Mouse (Mus musculus): ENCODE results near the gene Fbxl22. TPM values are rescaled to one million over a fixed set of nuclear protein-coding genes. Genes with fewer than 3 reads are reported as not detected.

The Fbxl22 gene
- polyA plus RNA-seq, 1 experiment from 2014 or later, result 14.1 TPM

DNA sequence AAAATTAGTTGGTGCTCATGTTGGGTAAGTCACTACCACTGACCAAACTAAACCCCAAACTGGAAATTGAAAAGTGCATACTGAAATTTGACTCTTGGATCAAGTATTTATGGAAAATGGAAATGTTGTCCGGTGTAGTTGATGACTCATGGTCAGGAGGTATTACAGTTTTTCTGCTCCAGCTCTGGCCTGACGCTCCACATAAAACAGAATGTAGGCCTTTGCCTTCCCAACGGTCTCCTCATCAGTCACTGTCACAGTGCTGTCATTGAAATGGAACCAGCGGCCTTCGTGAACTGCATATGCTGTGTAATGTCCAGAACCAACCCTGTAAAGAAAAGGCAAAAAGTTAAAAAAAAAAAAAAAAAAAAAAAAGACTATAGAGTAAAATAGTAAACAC is 3.9 kb upstream of the Fbxl22 start:
- Histone ChIP-seq H3K9me3 (ENCODE audit: control insufficient read depth, low read length) (no peaks in the 10 kb centered on the region), H3K36me3 (ENCODE audit: control insufficient read depth, insufficient read depth, low read length) (peaks cover 18% of the 10 kb centered on the region), H3K4me2 (ENCODE audit: low read depth, low read length) (no peak overlapping the region), H3K4me3 (ENCODE audit: low read length) (no peak overlapping the region), H3K27ac (ENCODE audit: low read length) (no peak overlapping the region), H3K4me1 (ENCODE audit: control insufficient read depth, insufficient read depth, low read length) (peaks cover 16% of the 10 kb centered on the region), H3K9ac (ENCODE audit: low read depth, low read length) (no peak overlapping the region), H3K27me3 (replicated peaks; ENCODE audit: control insufficient read depth, insufficient read depth, low read length) (no peaks in the 10 kb centered on the region)
- WGBS, result 86% methylated on average over 5 of the region's 5 CpGs
- no peak for ATAC-seq

DNA sequence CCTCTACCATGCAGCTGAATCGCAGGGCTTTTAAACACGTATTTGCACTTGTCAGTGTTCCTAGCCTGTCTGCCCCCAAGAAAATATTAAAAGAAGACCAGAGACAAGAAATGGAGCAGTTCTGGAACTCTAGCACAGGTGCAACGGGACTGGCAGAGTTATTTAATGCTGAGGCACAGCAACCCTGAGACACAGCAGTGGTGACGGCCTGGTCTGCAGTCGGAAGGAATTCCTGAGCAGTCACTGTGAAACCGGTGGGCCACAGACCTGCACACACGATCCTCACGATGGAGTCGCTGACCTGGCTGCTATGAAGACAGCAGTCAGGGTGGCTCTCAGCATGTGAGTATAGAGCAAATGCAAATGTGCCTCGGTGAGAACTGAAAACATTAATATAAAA is 3.4 kb upstream of the Fbxl22 start:
- Histone ChIP-seq H3K4me1 (ENCODE audit: control insufficient read depth, insufficient read depth, low read length) (peaks cover 21% of the 10 kb centered on the region), H3K9ac (ENCODE audit: low read depth, low read length) (no peak overlapping the region), H3K27ac (ENCODE audit: low read length) (no peak overlapping the region), H3K27me3 (replicated peaks; ENCODE audit: control insufficient read depth, insufficient read depth, low read length) (no peaks in the 10 kb centered on the region), H3K9me3 (ENCODE audit: control insufficient read depth, low read length) (no peaks in the 10 kb centered on the region), H3K4me2 (ENCODE audit: low read depth, low read length) (no peak overlapping the region), H3K4me3 (ENCODE audit: low read length) (no peak overlapping the region), H3K36me3 (ENCODE audit: control insufficient read depth, insufficient read depth, low read length) (peaks cover 18% of the 10 kb centered on the region)
- 92% methylated on average over 10 of the region's 10 CpGs for WGBS
- ATAC-seq, result no peak

DNA sequence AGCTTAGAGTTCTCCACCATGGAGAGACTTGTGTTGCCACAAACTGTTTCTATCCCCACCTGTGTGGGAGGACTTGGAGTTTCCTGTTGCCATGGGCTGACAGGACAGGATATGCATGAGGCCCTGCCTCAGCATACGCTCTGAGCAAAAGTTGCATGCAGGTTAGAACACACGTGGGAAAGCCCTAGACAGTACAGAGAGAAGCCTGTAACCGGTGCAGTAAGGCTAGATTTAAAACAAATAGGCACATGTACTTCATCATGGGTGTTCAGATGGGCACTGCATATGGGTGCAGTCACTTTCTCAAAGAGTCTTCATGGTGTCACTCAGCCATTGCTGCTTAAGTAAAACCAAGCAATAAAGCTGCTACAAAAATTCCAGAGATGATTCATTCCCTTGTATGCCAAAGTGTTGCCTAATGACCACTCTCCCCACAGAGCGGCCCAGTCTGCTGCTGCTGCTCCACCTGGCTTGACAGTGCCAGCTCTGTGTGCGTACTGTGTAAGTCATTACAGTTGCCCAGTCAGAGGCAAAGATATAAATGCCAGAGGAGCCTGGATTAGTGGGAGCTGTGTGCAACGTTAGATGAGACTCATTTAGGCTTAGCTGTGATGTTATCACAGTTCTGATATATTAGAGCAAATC is 2.0 kb upstream of the Fbxl22 start:
- peaks cover 16% of the 10 kb centered on the region for H3K36me3 ChIP-seq (ENCODE audit: control insufficient read depth, insufficient read depth, low read length)
- H3K4me1 ChIP-seq (ENCODE audit: control insufficient read depth, insufficient read depth, low read length), result peaks cover 24% of the 10 kb centered on the region
- no peak overlapping the region for H3K27ac ChIP-seq (ENCODE audit: low read length)
- no peaks in the 10 kb centered on the region for H3K9me3 ChIP-seq (ENCODE audit: control insufficient read depth, low read length)
- H3K9ac ChIP-seq (ENCODE audit: low read depth, low read length), result no peak overlapping the region
- no peak for ATAC-seq
- no peak overlapping the region for H3K4me3 ChIP-seq (ENCODE audit: low read length)
- H3K4me2 ChIP-seq (ENCODE audit: low read depth, low read length), result no peak overlapping the region
- no peaks in the 10 kb centered on the region for H3K27me3 ChIP-seq (replicated peaks; ENCODE audit: control insufficient read depth, insufficient read depth, low read length)
- WGBS, result 79% methylated on average over 6 of the region's 6 CpGs

DNA sequence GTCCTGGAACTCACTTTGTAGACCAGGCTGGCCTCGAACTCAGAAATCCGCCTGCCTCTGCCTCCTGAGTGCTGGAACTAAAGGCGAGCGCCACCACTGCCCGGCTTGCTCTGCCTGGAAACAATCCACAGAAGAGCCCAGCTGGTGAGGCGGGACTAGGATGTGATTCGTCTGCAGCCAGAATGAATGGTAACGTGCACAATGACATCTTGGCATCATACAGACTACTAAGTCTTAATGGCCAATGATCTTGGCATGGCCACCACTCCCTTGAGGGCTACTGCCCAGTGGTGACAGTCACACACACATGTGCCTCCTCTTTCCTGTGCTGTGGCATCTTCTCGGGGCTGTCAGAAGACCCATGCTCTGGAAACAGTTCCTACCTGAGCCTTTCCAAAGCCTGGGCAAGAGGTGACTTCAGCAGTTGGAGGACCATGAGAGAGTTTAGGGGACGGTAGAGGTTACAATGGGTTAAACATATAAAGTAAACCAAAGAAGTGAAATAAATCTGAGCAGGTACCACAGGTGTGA is 1.4 kb upstream of the Fbxl22 start:
- H3K4me3 ChIP-seq (ENCODE audit: low read length), result no peak overlapping the region
- no peak for ATAC-seq
- H3K9ac ChIP-seq (ENCODE audit: low read depth, low read length), result no peak overlapping the region
- no peak overlapping the region for H3K4me2 ChIP-seq (ENCODE audit: low read depth, low read length)
- no peak overlapping the region for H3K27ac ChIP-seq (ENCODE audit: low read length)
- peaks cover 16% of the 10 kb centered on the region for H3K36me3 ChIP-seq (ENCODE audit: control insufficient read depth, insufficient read depth, low read length)
- WGBS, result 87% methylated on average over 9 of the region's 10 CpGs
- H3K9me3 ChIP-seq (ENCODE audit: control insufficient read depth, low read length), result no peaks in the 10 kb centered on the region
- H3K27me3 ChIP-seq (replicated peaks; ENCODE audit: control insufficient read depth, insufficient read depth, low read length), result no peaks in the 10 kb centered on the region
- H3K4me1 ChIP-seq (ENCODE audit: control insufficient read depth, insufficient read depth, low read length), result peaks cover 27% of the 10 kb centered on the region

DNA sequence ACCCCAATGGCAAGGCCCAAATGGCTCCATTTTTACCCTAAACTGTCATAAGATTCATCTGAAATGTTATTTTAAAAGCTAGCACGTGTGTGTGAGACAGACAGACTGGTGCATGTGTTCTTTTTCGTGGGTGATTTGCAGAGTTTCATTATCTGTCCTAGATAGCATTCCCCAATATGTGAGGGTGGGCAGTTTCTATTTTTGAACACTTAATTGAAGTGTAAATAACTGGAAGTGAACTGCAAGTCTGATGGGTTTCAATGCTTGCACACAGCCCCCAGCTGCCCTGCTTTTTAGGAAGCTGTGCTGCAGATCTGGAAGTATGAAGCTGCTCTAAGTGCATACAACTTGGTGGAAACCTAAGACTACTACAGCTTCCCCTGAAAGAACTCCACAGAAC is 722 bp upstream of the Fbxl22 start:
- Histone ChIP-seq H3K9me3 (ENCODE audit: control insufficient read depth, low read length) (no peaks in the 10 kb centered on the region), H3K4me1 (ENCODE audit: control insufficient read depth, insufficient read depth, low read length) (peaks cover 33% of the 10 kb centered on the region), H3K4me2 (ENCODE audit: low read depth, low read length) (no peak overlapping the region), H3K27ac (ENCODE audit: low read length) (peak overlapping the region; percentile 98), H3K9ac (ENCODE audit: low read depth, low read length) (no peak overlapping the region), H3K36me3 (ENCODE audit: control insufficient read depth, insufficient read depth, low read length) (peaks cover 16% of the 10 kb centered on the region), H3K27me3 (replicated peaks; ENCODE audit: control insufficient read depth, insufficient read depth, low read length) (no peaks in the 10 kb centered on the region), H3K4me3 (ENCODE audit: low read length) (no peak overlapping the region)
- WGBS, result 41% methylated on average over 2 of the region's 2 CpGs
- ATAC-seq, result no peak

DNA sequence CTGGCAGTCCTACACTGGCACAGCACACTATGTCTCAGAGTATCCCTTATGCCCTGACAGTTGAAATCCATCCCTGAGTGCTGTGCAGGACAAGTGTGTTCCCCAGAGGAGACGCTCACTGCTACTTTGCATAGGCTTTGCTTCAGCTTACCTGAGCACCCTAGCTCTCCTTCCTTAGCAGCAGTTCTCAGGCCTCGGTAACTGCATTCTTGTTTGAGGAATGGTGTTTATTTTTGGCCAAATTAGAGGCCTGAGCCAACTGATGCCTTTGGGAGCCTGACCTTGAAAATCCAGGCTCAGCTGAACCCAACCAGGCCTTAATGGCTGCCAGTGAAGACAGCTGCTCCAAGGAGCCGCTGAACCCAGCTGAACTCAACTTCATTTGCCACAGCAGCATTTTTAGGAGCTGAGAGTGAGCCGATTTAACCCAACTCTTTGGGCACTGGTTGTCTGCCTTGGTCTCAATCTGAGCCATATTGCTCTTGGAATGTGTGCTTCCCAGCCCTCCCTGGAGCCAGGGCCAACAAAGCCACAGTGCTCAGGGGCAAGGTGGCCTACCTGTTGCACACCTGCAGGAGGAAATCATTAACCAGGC is 635 bp downstream of the Fbxl22 start:
- 65% methylated on average over 4 of the region's 4 CpGs for WGBS
- Histone ChIP-seq H3K36me3 (ENCODE audit: control insufficient read depth, insufficient read depth, low read length) (peaks cover 18% of the 10 kb centered on the region), H3K27me3 (replicated peaks; ENCODE audit: control insufficient read depth, insufficient read depth, low read length) (no peaks in the 10 kb centered on the region), H3K4me2 (ENCODE audit: low read depth, low read length) (peak overlapping the region; percentile 91), H3K4me1 (ENCODE audit: control insufficient read depth, insufficient read depth, low read length) (peaks cover 33% of the 10 kb centered on the region), H3K27ac (ENCODE audit: low read length) (peak overlapping the region; percentile 98), H3K4me3 (ENCODE audit: low read length) (peak overlapping the region; percentile 62), H3K9me3 (ENCODE audit: control insufficient read depth, low read length) (no peaks in the 10 kb centered on the region), H3K9ac (ENCODE audit: low read depth, low read length) (peak overlapping the region; percentile 55)
- ATAC-seq, result no peak

DNA sequence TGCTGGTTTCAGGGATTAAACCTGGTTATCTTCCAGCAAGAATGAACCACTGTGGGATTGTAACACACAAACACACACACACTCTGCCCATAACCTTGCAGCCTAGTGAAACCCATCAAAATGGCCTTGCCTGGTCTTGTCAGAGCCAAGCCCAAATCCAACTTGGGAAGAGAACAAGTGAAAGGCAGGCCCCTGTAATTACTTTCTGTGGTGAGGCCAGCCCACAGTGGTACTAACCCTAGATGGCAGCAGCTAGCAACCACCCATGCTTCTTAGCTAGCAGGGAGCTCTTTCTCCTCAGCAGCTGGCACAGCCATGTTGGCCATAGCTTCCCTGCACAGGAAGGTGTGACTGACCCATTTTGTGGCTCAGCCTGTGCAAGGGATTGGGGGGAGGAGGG is 1.2 kb downstream of the Fbxl22 start:
- Histone ChIP-seq H3K4me1 (ENCODE audit: control insufficient read depth, insufficient read depth, low read length) (peaks cover 33% of the 10 kb centered on the region), H3K27me3 (replicated peaks; ENCODE audit: control insufficient read depth, insufficient read depth, low read length) (no peaks in the 10 kb centered on the region), H3K4me3 (ENCODE audit: low read length) (peak overlapping the region; percentile 62), H3K36me3 (ENCODE audit: control insufficient read depth, insufficient read depth, low read length) (peaks cover 18% of the 10 kb centered on the region), H3K9ac (ENCODE audit: low read depth, low read length) (0 out of 2 replicates have a peak overlapping the region, but pooled peaks have one; percentile 55), H3K4me2 (ENCODE audit: low read depth, low read length) (peak overlapping the region; percentile 91), H3K27ac (ENCODE audit: low read length) (peak overlapping the region; percentile 98), H3K9me3 (ENCODE audit: control insufficient read depth, low read length) (no peaks in the 10 kb centered on the region)
- no peak for ATAC-seq

DNA sequence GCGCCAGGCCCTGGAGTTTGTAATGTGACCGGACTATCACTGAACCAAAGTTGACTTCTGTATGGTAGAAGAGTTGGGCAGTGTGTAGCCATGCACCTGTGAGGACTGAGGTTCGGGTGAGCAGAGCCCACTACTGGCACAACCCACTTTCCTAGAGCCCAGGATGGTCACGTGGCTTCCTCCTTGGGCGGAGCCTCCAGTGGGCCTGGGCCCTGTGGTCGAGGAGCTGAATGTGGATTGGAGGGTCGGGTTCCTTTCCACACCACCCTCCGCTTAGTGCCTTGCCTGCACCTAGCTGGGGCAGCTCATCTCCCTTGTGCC is 2.1 kb downstream of the Fbxl22 start:
- peaks cover 33% of the 10 kb centered on the region for H3K4me1 ChIP-seq (ENCODE audit: control insufficient read depth, insufficient read depth, low read length)
- peak overlapping the region; percentile 91 for H3K4me2 ChIP-seq (ENCODE audit: low read depth, low read length)
- peaks cover 19% of the 10 kb centered on the region for H3K36me3 ChIP-seq (ENCODE audit: control insufficient read depth, insufficient read depth, low read length)
- ATAC-seq, result peak; percentile 78
- no peaks in the 10 kb centered on the region for H3K27me3 ChIP-seq (replicated peaks; ENCODE audit: control insufficient read depth, insufficient read depth, low read length)
- peak overlapping the region; percentile 62 for H3K4me3 ChIP-seq (ENCODE audit: low read length)
- H3K9ac ChIP-seq (ENCODE audit: low read depth, low read length), result peak overlapping the region; percentile 81
- no peaks in the 10 kb centered on the region for H3K9me3 ChIP-seq (ENCODE audit: control insufficient read depth, low read length)
- WGBS, result 1% methylated on average over 8 of the region's 8 CpGs
- peak overlapping the region; percentile 98 for H3K27ac ChIP-seq (ENCODE audit: low read length)

DNA sequence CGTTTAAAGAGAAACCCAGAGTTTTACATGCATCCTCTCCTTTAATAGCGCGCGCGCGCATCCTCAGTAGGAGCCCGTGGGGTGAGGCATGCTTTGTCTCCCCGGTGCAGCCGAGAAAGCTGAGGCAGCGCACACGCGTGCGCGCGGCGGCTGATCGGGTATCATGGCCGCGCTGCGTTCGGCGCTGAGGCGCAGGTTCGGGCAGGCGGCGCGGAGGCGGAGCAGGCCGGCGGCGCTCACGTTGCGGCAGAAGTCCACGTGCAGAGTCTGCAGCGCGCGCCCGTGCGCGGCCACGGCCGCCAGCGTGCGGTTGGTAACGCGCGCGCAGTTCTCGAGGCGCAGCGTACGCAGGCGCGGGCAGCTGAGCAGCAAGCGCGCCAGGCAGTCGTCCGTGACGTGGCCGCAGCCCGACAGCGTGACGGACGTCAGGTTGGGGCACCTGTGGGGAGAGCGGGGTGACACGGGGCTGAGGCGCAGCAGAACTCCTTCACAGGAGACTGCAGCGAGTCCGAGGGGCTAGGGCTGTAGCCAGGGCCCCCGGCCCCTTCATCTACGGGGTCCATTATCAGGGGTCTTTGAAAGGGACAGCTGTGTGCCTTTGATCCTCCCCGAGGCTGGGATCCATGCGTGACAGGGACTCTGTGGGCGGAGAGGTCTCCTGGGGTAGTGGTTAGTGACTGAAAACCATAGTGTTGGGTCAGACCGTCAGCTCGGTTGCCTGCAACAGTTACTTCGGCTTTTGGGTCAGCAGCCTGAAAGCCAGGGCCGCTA is 2.6 kb downstream of the Fbxl22 start:
- peak overlapping the region; percentile 98 for H3K27ac ChIP-seq (ENCODE audit: low read length)
- peaks cover 33% of the 10 kb centered on the region for H3K4me1 ChIP-seq (ENCODE audit: control insufficient read depth, insufficient read depth, low read length)
- no peaks in the 10 kb centered on the region for H3K27me3 ChIP-seq (replicated peaks; ENCODE audit: control insufficient read depth, insufficient read depth, low read length)
- peaks cover 17% of the 10 kb centered on the region for H3K36me3 ChIP-seq (ENCODE audit: control insufficient read depth, insufficient read depth, low read length)
- peak; percentile 89 for ATAC-seq
- WGBS, result 0% methylated on average over 77 of the region's 78 CpGs
- peak overlapping the region; percentile 62 for H3K4me3 ChIP-seq (ENCODE audit: low read length)
- peak overlapping the region; percentile 81 for H3K9ac ChIP-seq (ENCODE audit: low read depth, low read length)
- H3K9me3 ChIP-seq (ENCODE audit: control insufficient read depth, low read length), result no peaks in the 10 kb centered on the region
- H3K4me2 ChIP-seq (ENCODE audit: low read depth, low read length), result peak overlapping the region; percentile 91

All from intestine, embryonic 16.5 days (tissue).